Mouse (Mus musculus) lung, adult 18-20 months (tissue): ENCODE data around the gene Gtpbp3.

Experiments
- DNase-seq, 2 experiments: peaks; one replicate each; pipeline ENCODE4 v3.0.0; 2022; ENCODE audit warnings: mixed read lengths in 2 of 2

Gene Gtpbp3

GRCm38 (mm10) chr8:71487691-71488445 is at the start of gene Gtpbp3:
TSS of gene Gtpbp3 (plus strand) at chr8:71488103.
- DNase-seq, result peak; percentile 83 to 87

DNA sequence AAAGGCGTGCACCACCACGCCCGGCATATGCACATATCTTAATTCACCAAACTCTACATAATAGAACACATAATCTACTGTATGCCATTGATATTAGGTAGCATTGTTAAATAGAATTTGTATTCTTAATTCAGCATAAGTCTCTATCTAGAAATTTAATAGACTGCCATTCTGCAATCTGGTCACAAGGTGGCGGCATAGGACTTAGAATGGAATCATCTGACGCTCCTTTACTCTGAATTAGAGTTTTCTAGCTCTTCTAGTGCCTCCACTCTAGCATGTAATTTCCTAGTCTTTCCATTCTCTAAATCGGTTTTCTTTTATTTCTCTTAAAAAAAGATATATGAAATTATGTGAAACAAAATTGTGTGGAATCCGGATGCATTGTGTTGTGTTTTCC is 46.5 kb upstream of the Gtpbp3 start:
- DNase-seq, result peak; percentile 22 to 44

DNA sequence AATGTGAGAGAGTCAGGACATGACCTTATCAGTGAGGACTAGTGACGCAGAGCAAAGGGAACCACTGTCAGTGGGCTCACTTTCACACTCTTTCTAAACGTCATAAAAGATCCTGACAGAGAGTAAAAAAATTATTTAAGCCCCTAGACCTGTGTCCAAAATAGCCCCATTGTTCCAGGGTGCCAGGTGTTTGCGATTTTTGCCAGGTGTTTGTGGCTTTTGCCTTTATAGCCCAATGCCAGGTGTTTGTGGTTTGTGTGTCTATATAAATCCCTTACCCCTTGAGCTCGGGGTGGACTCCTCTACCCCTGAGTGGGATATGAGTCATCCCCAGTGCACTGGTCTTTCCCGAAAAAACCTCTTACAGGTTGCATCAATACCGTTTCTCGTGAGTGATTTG is 42.8 kb upstream of the Gtpbp3 start:
- DNase-seq, result no peak

DNA sequence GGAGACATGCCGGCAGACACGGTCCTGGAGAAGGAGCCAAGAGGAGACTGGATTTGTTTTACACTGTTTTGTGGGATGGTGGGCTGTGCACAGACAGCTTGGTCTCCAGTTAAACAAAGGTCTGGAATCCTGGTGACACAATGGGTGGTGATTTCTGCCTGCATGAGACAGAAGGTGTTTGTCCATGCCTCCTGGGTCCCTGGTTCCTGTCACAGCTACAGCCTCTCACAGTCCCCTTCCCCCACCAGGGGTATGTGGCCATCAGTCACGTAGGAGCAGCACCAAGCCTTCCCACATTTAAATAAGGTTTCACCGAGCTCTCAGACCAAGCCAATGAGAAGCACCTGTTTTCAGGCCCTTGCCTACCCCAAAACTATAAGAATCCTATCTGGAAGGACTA is 36.6 kb upstream of the Gtpbp3 start:
- no peak for DNase-seq

DNA sequence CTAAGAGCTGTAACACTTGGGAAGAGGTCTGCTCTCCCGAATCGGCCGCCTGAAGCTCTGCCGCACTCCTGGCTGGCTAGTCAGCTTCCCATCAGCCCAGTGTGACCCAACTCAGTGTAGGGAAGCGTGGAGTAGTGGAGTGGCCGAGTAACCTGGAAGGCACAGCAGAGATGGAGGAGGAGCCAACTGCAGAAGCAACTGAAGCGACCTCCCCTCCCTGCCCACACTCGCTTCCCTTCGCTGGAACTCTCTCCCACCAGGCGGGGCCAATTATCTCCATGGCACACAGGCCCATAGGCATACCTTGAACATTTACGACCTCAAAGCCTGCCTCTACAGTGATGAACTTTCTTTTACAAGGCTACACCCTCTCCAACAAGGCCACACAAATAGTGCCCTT is 36.1 kb upstream of the Gtpbp3 start:
- DNase-seq, result no peak

GRCm38 (mm10) chr8:71452669-71453068 is 35.2 kb upstream of the Gtpbp3 start:
- no peak for DNase-seq

DNA sequence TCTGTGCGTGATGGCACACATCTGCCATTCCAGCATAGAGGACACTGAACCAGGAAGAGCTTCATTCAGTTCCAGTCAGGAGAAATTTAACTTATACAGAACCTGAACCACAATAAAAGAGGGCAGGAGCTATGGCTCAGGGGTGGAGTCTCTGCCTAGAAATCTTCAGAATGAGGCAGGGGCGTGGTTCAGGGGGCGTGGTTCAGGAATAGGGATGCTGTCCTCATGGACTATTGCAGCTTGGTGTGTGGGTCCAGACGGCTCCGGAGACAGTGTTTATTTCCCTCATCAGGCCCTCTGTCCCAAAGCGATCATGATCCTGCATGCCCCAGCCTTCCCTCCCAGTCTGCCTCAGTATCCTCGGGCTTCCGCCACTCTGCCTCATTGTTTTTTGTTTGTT is 33.2 kb upstream of the Gtpbp3 start:
- no peak for DNase-seq

- DNase-seq, result no peak
These were observed 31.0 kb upstream of the Gtpbp3 start for GRCm38 (mm10) chr8:71456906-71457305.

DNA sequence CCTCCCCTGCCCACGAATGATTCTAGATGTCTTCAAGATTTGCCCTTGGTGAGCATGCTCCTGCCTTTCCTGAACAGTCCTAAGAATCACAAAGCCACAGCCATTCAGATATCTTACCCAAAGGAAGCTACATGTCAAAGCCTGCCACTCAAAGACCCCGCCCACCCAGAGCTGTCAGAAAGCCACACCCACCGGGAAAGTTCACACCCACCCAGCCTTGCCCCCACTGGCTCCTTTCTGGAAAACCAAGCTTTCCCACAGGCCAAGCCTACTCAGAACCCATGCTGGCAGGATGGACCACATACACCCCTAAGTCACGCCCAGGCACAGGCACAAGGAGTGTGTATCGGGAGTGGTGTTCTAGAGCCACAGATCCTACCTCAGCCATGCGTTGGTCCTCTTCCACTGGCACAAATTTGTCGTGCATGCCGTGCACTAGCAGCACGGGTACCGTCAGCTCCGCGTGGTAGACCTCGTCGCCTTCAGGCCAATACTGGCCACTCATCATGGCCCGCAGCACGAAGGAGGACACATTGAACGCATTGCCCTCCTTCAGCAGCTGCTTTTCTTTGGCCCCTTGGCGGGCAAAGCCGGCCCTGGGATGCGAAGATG is 30.1 kb upstream of the Gtpbp3 start:
- DNase-seq, result no peak

GRCm38 (mm10) chr8:71460716-71461115 is 27.2 kb upstream of the Gtpbp3 start:
- no peak for DNase-seq

DNA sequence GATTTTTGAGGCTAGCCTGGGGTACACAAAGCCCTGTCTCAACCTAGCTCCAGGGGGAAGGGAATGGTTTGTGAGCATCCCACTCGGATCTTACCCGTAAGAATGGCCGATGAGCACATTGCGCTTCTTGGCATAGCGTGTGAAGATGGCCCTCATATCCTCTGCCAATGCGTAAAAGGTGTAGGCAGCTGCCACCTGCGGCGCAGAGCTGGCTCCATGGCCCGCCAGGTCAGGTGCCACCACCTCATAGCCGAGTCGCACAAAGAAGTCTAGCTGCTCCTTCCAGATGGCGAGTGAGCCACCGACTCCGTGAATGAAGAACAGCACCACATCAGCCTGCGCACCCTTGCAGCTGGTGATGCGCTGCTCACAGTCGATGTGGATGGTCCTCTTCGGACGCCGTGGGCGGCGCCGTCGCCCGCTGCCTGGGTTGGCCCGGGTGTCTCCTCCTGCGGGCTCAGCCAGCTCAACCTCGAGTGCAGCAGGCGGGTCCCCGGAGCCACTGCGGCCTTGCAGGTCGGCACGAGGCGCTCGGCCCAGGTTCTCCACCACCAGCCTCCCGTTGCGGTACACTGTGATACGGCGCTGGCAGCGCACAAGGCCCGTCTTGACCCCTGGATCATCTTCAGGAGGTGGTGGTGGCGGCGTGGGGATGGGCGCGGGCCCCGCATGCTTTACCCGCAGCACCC is 26.6 kb upstream of the Gtpbp3 start:
- no peak for DNase-seq

DNA sequence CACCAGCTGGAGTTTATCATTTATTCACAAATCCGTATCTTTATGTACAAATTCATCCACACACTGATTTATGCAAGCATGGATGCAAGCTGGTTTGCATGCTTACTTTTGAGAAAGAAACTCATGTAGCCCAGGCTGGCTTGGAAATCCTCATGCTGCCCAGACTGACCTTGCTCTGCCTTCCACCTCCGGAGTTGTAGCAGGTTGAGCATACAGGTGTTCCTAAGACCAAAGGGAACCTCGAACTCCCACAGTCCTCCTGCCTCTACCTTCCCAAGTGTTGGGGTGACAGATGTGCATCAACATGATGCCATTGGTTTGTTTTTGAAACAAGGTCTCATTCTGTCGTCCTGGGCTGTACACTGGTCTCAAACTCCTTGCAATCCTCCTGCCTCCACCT is 25.7 kb upstream of the Gtpbp3 start:
- no peak for DNase-seq

DNA sequence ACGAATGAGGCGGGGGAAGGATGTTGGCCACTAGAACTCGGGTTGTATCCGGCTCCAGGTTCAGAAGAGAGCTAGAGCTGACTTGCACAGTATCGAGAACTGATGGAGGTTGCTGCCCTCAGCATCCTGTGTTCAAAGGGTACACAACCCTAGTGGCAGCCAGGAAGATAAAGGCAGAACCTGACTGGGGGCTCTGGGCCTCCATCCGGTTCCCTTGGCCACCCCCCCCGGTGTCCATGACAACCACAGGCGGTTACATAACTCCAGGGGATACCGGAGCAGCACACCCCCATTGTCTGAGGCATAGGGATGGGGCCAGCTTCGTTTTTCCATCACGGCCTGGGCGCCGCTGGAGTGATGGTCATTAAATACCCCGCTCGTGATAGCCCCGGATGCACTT is 25.1 kb upstream of the Gtpbp3 start:
- peak; percentile 40 to 55 for DNase-seq

DNA sequence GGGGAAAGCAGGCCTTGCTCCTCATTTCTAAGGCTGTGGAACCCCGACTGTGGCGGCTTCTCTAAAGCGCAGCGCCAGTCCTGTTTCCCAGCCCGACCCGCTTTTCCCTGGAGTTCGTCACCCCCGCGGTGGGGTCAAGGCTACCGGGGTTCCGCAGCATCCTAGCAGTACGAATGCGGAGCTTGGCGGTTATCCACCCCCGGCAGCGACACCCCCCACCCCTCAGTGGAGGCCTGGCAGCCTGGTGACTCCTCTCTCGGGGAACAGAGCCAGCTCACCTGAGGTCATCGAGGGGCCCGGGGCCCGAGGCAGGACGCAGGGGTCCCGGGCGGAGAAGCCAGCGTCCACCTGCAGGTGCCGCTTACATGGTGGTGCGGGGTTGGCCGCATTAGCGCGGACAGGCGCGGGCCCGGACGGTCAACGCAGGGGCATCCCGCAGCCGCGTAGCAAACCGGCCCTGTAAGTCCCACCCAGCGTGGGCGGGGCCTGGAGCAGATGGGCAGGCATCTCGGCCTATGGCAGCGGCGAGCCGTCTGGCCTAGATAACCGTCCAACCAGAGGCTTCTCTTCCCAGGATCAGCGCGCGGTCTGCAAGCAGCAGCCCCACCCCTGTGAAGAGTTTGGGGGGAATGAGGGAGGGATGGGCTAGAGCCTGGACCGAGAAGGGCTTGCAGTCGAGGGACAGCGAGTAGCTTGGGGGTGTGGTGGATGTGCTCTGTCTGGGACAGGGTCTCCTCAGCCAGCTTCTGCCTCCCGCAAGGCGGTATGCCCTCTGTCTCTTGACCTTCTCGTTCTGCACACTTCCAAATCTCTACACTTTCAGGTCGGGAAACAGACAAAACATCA is 24.5 kb upstream of the Gtpbp3 start, which contains the start of gene Abhd8:
Abhd8 (minus strand) TSS at position 468 of the 846 bp plus-strand sequence.
- peak; percentile 96 to 97 for DNase-seq

DNA sequence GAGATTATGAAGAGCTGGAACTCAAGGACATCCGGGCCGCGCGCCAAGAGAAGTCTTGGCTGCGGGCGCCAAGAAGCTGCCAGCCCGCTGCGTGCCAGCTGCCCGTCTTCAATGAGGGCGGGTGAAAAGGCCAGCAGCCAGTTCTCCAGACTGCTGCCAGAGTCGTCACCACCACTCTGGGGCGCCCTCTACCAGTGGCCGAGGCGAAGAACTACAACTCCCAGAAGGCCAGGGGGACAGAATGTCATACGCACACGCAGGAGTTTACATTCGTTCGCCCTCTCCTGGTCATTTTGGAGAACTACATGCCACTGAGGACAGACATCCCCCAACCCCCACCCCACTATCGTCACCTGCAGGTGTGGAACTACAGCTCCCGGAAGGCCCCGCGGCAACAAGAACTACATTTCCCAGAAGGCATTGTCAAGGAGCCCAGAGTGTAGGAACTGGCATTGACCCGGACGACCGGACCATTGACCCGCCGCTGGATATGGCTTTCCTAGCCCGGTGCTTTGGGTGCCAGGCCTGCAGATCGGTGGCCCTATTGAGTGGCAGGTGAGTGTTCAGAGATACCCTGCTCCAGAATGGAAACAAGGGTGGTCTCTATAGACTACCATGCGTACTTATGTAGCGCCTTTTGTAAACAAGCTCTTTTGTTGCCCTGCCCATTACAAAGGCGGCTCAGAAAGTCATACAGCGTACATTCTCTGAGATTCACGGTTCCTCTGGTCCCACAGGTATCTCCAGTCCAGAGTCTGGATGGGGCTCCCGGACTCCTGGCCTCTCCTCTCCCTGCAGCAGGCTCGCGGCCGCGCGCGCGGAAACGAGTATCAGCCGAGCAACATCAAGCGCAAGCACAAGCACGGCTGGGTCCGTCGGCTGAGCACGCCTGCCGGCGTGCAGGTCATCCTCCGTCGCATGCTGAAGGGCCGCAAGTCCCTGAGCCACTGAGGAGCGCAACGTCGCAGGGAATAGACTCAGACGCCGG is 23.1 kb upstream of the Gtpbp3 start, which contains the start of gene Mrpl34:
Mrpl34 (plus strand) TSS at position 447 of the 988 bp plus-strand sequence.
- peak; percentile 100 for DNase-seq

DNA sequence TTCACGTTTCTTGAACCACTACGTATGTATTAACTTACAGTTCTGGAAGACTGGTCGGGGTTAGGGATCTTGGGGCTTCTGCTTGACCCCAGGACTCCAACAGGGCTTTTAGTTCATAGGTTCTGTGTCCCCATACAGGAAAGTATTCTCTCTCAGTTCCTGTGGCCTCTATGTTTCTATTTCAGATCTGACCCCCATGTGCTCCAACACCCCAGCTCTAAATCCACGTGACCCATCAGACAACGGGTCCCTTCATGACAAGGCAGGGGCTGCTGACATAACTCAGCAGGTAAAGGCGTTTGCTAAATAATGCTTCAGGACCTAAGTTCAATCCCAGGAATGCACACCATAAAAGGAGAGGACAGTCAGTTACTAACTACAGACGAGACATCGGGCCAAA is 22.2 kb upstream of the Gtpbp3 start:
- DNase-seq, result no peak

DNA sequence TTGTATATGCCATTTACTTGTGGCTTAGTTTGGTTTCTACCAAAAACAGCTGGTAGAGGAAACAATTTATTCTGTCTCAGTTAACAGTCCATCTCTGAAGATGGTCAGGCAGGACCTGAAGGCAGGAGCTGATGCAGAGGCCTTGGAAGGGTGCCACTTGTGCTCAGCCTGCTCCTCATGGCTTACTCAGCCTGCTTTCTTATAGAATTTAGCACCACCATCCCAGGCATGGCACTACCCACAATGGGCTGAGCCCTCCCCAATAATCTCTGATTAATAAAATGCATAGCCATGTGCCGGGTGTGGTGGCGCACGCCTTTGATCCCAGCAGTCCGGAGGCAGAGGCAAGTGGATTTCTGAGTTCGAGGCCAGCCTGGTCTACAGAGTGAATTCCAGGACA is 21.7 kb upstream of the Gtpbp3 start:
- DNase-seq, result no peak

- DNase-seq, result no peak
These were observed 20.7 kb upstream of the Gtpbp3 start for GRCm38 (mm10) chr8:71467201-71467600.

DNA sequence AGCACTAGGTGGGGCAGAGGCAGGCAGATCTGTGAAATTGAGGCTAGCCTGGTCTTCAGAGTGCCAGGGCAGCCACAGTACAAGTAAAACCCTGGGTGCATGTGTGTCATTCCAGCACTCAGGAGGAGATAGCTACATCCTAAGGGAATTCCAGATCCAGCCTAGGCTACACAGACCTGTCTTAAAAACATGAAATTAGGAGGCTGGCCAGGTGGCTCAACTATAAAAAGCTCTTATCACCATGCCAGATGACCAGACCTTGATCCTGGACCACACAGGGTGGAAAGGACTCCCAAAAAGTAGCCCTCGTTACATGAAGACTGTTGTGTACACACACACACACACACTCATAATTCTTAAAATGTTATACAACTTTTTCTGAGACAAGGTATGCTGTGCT is 19.9 kb upstream of the Gtpbp3 start:
- no peak for DNase-seq

DNA sequence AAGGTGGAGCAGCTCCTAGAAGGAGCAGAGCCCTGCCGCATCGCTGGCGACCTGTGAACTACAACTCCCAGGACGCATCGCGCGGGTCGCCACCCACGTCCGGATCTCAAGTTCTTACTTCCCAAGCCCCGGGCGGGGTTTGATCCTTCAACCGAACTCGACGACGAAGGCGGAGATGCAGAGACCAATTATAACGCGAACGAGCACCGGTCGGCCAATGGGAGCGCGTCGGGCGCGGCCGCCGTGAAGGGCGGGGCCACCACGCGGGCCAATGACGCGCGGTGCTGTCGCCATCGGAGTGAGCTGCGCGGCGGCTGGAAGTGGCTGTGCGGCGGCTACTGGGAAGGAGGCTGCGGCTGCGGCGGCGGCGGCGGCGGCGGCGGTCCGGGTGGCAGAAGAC is 19.0 kb upstream of the Gtpbp3 start, which contains the start of gene Dda1:
Dda1 (plus strand) TSS at position 284 of the 400 bp plus-strand sequence.
- DNase-seq, result peak; percentile 99

DNA sequence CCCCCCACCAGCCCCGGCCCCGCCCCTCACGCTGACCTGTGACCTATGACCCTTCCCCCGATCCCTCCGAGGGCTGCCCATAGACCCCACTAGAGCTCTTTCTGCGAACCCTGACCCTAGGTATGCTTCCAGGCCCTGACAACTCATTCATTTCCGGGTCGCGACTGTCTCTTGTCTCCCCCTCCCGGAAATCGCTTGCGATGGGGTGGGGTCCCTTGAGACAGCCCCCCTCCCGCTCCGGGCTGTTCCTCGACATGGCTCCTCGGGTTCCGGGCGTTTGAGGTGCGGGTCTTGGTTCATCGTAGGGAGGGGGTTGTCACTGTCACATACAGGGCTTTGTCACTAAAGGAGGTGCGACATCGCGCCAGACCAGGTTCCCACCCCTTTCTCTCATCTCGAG is 18.5 kb upstream of the Gtpbp3 start:
- DNase-seq, result peak; percentile 56 to 65
